7 mouse cellular contexts compared by ENCODE assay signal in genomic region chr1:134955050-134955636, GRCm38 (mm10). TPM values are rescaled to one million over a fixed set of nuclear protein-coding genes. Genes with fewer than 3 reads are reported as not detected.
DNase-seq lines count a peak whose midpoint lies in the region; ATAC-seq lines count a peak whose summit lies in the region.

No protein-coding gene starts in this region.

- H3K9ac ChIP-seq in lung, embryonic 15.5 days: peak overlapping the region; percentile 81
- H3K9ac ChIP-seq in hindbrain, embryonic 14.5 days: peak overlapping the region; percentile 62

- no peak for DNase-seq in lung, postnatal 10 days
- peak; percentile 15 for DNase-seq in embryo, embryonic 9.5 days (ENCODE audit: extremely low spot score)
- DNase-seq in hindbrain, embryonic 14.5 days (ENCODE audit: low spot score): no peak
- no peak for DNase-seq in midbrain, embryonic 10.5 days (ENCODE audit: low spot score)
- no peak for DNase-seq in layer of hippocampus, adult 9-10 months (ENCODE audit: low spot score)
- DNase-seq in layer of hippocampus, postnatal 10 days (ENCODE audit: low spot score in 2 of 2): no peak

- H3K9me3 ChIP-seq in lung, embryonic 15.5 days: no peaks in the 10 kb centered on the region
- no peaks in the 10 kb centered on the region for H3K9me3 ChIP-seq in hindbrain, embryonic 14.5 days (ENCODE audit: control insufficient read depth, low read length)
- H3K9me3 ChIP-seq in midbrain, embryonic 10.5 days (replicated peaks): no peaks in the 10 kb centered on the region

- WGBS in lung, embryonic 15.5 days: 2% methylated on average over 16 of the region's 16 CpGs
- WGBS in hindbrain, embryonic 14.5 days: 4% methylated on average over 16 of the region's 16 CpGs
- 7% methylated on average over 16 of the region's 16 CpGs for WGBS in midbrain, embryonic 10.5 days

- peak overlapping the region; percentile 69 for H3K4me3 ChIP-seq in lung, embryonic 15.5 days
- H3K4me3 ChIP-seq in hindbrain, embryonic 14.5 days (replicated peaks; ENCODE audit: low read length): peak overlapping the region; percentile 55
- peak overlapping the region; percentile 84 for H3K4me3 ChIP-seq in midbrain, embryonic 10.5 days

- ATAC-seq in lung, embryonic 15.5 days (ENCODE audit: borderline replicate concordance, extremely low read depth, low FRiP score, low TSS enrichment): no peak; the same call in none of the 2 replicates
- ATAC-seq in hindbrain, embryonic 14.5 days (ENCODE audit: low FRiP score): no peak

- H3K27me3 ChIP-seq in lung, embryonic 15.5 days: no peaks in the 10 kb centered on the region
- H3K27me3 ChIP-seq in hindbrain, embryonic 14.5 days (ENCODE audit: control insufficient read depth, insufficient read depth, low read length): no peaks in the 10 kb centered on the region
- no peaks in the 10 kb centered on the region for H3K27me3 ChIP-seq in midbrain, embryonic 10.5 days (ENCODE audit: low read depth, poor library complexity, severe bottlenecking)

- peak overlapping the region; percentile 72 for H3K4me2 ChIP-seq in lung, embryonic 15.5 days
- peak overlapping the region; percentile 65 for H3K4me2 ChIP-seq in hindbrain, embryonic 14.5 days (replicated peaks)

- peak overlapping the region; percentile 87 for H3K27ac ChIP-seq in lung, embryonic 15.5 days
- H3K27ac ChIP-seq in hindbrain, embryonic 14.5 days: peak overlapping the region; percentile 85
- peak overlapping the region; percentile 92 for H3K27ac ChIP-seq in midbrain, embryonic 10.5 days (replicated peaks)

- H3K36me3 ChIP-seq in lung, embryonic 15.5 days: no peaks in the 10 kb centered on the region
- no peaks in the 10 kb centered on the region for H3K36me3 ChIP-seq in hindbrain, embryonic 14.5 days (replicated peaks; ENCODE audit: control insufficient read depth, insufficient read depth)
- H3K36me3 ChIP-seq in midbrain, embryonic 10.5 days: no peaks in the 10 kb centered on the region

- peaks cover 13% of the 10 kb centered on the region for H3K4me1 ChIP-seq in lung, embryonic 15.5 days
- H3K4me1 ChIP-seq in hindbrain, embryonic 14.5 days (replicated peaks; ENCODE audit: control insufficient read depth, insufficient read depth, low read length): peaks cover 18% of the 10 kb centered on the region
- H3K4me1 ChIP-seq in midbrain, embryonic 10.5 days: peaks cover 19% of the 10 kb centered on the region

RNA-seq across cellular contexts. Expression of gene Ppp1r12b, which starts 0.6 kb away (rescaled TPM):
- 9.4 and 11.2 TPM in 2 replicates for polyA plus RNA-seq in lung, embryonic 15.5 days (2015; fragmentation: Nextera tagmentation; extraction: Ambion mirVana)
- 16.7 and 17.2 TPM in 2 replicates for polyA plus RNA-seq in hindbrain, embryonic 14.5 days (2014; fragmentation: Nextera tagmentation; extraction: Ambion mirVana)
- polyA plus RNA-seq in midbrain, embryonic 10.5 days (2016; fragmentation: Nextera tagmentation; extraction: Ambion mirVana): 5.7 and 6.8 TPM in 2 replicates
- total RNA-seq in layer of hippocampus, postnatal 10 days (2021): 10 to 100 TPM; 64.2 to 70.2 TPM

RNA-seq across cellular contexts. Expression of gene Ube2t, which starts 7.2 kb away (rescaled TPM):
- polyA plus RNA-seq in lung, embryonic 15.5 days (2015; fragmentation: Nextera tagmentation; extraction: Ambion mirVana): 40.9 and 41.2 TPM in 2 replicates
- 11.6 and 11.8 TPM in 2 replicates for polyA plus RNA-seq in hindbrain, embryonic 14.5 days (2014; fragmentation: Nextera tagmentation; extraction: Ambion mirVana)
- 54.2 and 61.5 TPM in 2 replicates for polyA plus RNA-seq in midbrain, embryonic 10.5 days (2016; fragmentation: Nextera tagmentation; extraction: Ambion mirVana)
- total RNA-seq in layer of hippocampus, postnatal 10 days (2021): 1 to 10 TPM; 2.1 to 4.2 TPM
